Mouse (Mus musculus) embryonic facial prominence, embryonic 11.5 days (tissue): ENCODE results near the gene Snd1. TPM values are rescaled to one million over a fixed set of nuclear protein-coding genes. Genes with fewer than 3 reads are reported as not detected.
"Not testable (repeated sequence)": the region's sequence is repeated elsewhere in the genome, so short reads cannot be mapped to it uniquely, and the experiment has no call there.

ENCODE experiments used
- ATAC-seq: fragments of 200-750 bp; cut with Nextera tagmentation; replicated peaks from 2 replicates; pipeline ENCODE4 v1.8.0; 2017; ENCODE audit warnings: low read depth; ENCODE audit not compliant: insufficient number of reproducible peaks, low FRiP score, low TSS enrichment
- DNase-seq: peaks from one replicate; pipeline ENCODE4 v3.0.0-alpha.2; 2015; ENCODE audit warnings: low spot score
- H3K27ac ChIP-seq: fragments of 300-500 bp; sonication (generic); replicated peaks from 2 replicates; pipeline ENCODE4 v1.5.1; 2014; ENCODE audit warnings: mild to moderate bottlenecking, low read depth, low read length, control low read depth
- H3K27me3 ChIP-seq: fragments of 300-500 bp; sonication (generic); 2 replicates; pipeline ENCODE4 v1.6.1; 2014; ENCODE audit warnings: mild to moderate bottlenecking, low read length, moderate library complexity, mixed read lengths; ENCODE audit not compliant: control insufficient read depth, insufficient read depth
- H3K36me3 ChIP-seq: fragments of 300-500 bp; sonication (generic); replicated peaks from 2 replicates; pipeline ENCODE4 v1.6.1; 2014; ENCODE audit warnings: low read depth, mild to moderate bottlenecking, low read length, moderate library complexity, mixed read lengths; ENCODE audit not compliant: control insufficient read depth, insufficient read depth
- H3K4me1 ChIP-seq: fragments of 300-500 bp; sonication (generic); 2 replicates; pipeline ENCODE4 v1.6.1; 2014; ENCODE audit warnings: low read length, mixed read lengths; ENCODE audit not compliant: control insufficient read depth, insufficient read depth
- H3K4me2 ChIP-seq: fragments of 300-500 bp; sonication (generic); 2 replicates; pipeline ENCODE4 v1.6.1; 2014; ENCODE audit warnings: low read depth, mild to moderate bottlenecking, control low read depth, low read length, moderate library complexity
- H3K4me3 ChIP-seq: fragments of 300-500 bp; sonication (generic); 2 replicates; pipeline ENCODE4 v1.5.1; 2014; ENCODE audit warnings: low read depth, low read length, control low read depth
- H3K9ac ChIP-seq: fragments of 300-500 bp; sonication (generic); replicated peaks from 2 replicates; pipeline ENCODE4 v1.6.1; 2014; ENCODE audit warnings: mild to moderate bottlenecking, control low read depth, low read length
- H3K9me3 ChIP-seq: fragments of 300-500 bp; sonication (generic); replicated peaks from 2 replicates; pipeline ENCODE4 v1.6.1; 2016; ENCODE audit warnings: mild to moderate bottlenecking, low read length, inconsistent platforms, mixed read lengths; ENCODE audit not compliant: control insufficient read depth
- WGBS: fragments of 180-500 bp; shearing (Covaris S2); extraction: QIAGEN DNeasy Blood & Tissue Kit; methylation state at CpG from one replicate; pipeline ENCODE4 v1.1.7; 2014; 5-methylcytosine and 5-hydroxymethylcytosine counted together
- polyA plus RNA-seq: library from polyadenylated mRNA; unstranded; fragments of >200 nt; fragmentation: Nextera tagmentation; extraction: Ambion mirVana; gene quantifications from 2 replicates; pipeline ENCODE4 v1.2.1, GENCODE M21; 2014

Snd1 gene
- polyA plus RNA-seq, 1 experiment from 2014 or later: 92.6 TPM

DNA sequence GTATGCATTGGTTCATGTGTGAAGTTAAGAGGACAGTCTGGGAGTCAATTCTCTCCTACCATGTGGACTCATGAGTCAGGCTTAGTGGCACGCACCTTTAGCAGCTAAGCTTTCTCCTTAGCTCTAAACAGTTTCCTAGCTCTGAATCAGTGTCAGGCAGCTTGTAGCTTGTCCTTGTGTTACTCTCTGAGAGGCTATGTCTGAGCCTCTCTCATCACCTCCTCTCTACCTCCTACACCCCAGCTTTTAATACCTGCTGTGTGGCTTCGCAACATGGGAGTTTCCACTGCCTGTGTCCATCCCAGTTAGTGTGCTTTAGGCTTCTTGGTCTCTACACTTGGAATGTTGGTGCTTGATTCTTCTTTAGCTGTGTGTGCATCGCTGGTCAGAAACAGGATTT lies 39.3 kb downstream of the Snd1 start:
- ATAC-seq (no peak), DNase-seq (no peak)
- H3K9ac ChIP-seq: no peak overlapping the region
- no peaks in the 10 kb centered on the region for H3K36me3 ChIP-seq
- WGBS: 91% methylated on average over 3 of the region's 3 CpGs
- no peak overlapping the region for H3K4me3 ChIP-seq
- no peak overlapping the region for H3K4me2 ChIP-seq
- no peak overlapping the region for H3K27ac ChIP-seq
- no peaks in the 10 kb centered on the region for H3K9me3 ChIP-seq
- no peaks in the 10 kb centered on the region for H3K4me1 ChIP-seq
- no peaks in the 10 kb centered on the region for H3K27me3 ChIP-seq

DNA sequence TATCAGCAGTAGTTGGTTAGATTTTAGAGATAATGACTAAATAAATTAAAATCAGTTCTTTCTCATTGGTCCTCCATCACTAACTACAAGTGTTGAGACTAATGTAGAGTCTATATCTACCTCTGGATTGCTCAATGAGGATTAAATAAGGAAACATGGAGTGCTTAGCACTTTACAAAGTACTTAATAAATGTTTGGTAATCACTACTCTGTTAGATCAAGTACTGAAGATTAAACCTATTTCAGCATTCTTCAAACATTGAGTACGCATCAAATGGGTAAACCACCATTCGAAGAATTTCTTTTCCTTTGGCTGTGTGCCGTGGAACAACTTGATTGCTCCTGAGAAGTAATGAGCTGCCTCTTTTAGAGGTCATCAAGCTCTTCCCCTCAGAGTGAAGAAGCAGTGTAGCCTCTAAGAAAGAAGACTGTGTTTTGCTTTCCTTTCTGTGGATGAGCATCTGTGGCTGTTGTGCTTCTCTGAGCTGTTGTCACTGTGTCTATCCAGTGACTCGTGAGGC lies 40.0 kb downstream of the Snd1 start:
- H3K4me2 ChIP-seq: no peak overlapping the region
- no peaks in the 10 kb centered on the region for H3K36me3 ChIP-seq
- ATAC-seq: no peak
- no peak overlapping the region for H3K27ac ChIP-seq
- H3K9me3 ChIP-seq: no peaks in the 10 kb centered on the region
- H3K4me1 ChIP-seq: no peaks in the 10 kb centered on the region
- no peak for DNase-seq
- no peak overlapping the region for H3K9ac ChIP-seq
- H3K27me3 ChIP-seq: no peaks in the 10 kb centered on the region
- 96% methylated on average over 4 of the region's 4 CpGs for WGBS
- no peak overlapping the region for H3K4me3 ChIP-seq

DNA sequence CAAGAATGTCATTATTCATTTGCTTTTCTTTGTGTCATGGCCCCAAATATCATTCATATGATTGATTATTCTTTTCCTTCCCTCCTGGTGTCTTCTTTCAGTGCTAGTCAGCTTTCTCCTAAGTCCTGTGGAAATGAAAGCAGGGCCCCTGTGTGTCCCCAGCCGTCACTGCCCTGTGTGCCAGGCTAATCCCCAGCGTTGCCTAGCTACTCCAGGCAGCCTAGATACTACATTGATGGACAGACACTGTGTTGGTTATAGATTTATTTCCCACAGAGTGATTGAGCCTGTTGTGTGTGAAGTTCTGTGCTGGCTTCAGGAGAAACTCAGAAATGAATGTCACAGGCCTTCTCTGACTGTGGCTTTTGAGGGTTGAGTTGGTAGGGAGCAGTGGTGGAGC lies 41.7 kb downstream of the Snd1 start:
- DNase-seq (no peak), ATAC-seq (no peak)
- H3K4me2 ChIP-seq: no peak overlapping the region
- no peaks in the 10 kb centered on the region for H3K4me1 ChIP-seq
- H3K4me3 ChIP-seq: no peak overlapping the region
- no peaks in the 10 kb centered on the region for H3K27me3 ChIP-seq
- no peak overlapping the region for H3K27ac ChIP-seq
- peaks cover 2% of the 10 kb centered on the region; the same call in 1 of the 2 replicates for H3K36me3 ChIP-seq
- no peaks in the 10 kb centered on the region for H3K9me3 ChIP-seq
- no peak overlapping the region for H3K9ac ChIP-seq
- 74% methylated on average over 2 of the region's 2 CpGs for WGBS

DNA sequence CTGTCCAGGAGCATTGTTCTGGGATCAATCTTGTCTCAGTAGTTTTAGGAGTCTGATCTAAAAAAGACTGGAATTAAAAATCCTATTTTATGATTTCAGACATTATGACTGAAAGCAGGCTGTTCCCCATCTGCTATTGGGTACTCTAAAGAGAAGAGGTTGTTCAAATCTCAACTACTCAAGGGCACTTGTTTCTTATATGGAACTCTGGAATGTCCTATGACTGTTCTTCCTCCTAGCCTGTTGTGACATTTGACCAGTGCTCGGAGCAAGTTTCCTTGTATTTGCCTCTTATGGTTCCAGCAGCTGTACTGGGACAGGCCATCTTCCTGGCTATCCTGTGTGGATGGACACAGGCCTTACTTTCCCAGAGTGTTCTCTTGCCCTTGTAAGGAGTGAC lies 42.1 kb downstream of the Snd1 start:
- no peak overlapping the region for H3K4me3 ChIP-seq
- H3K9ac ChIP-seq: no peak overlapping the region
- ATAC-seq (no peak), DNase-seq (no peak)
- H3K4me1 ChIP-seq: no peaks in the 10 kb centered on the region
- WGBS: 94% methylated on average over 1 of the region's 1 CpGs
- H3K4me2 ChIP-seq: no peak overlapping the region
- no peaks in the 10 kb centered on the region for H3K9me3 ChIP-seq
- H3K36me3 ChIP-seq: peaks cover 2% of the 10 kb centered on the region; the same call in 1 of the 2 replicates
- H3K27ac ChIP-seq: no peak overlapping the region
- no peaks in the 10 kb centered on the region for H3K27me3 ChIP-seq

DNA sequence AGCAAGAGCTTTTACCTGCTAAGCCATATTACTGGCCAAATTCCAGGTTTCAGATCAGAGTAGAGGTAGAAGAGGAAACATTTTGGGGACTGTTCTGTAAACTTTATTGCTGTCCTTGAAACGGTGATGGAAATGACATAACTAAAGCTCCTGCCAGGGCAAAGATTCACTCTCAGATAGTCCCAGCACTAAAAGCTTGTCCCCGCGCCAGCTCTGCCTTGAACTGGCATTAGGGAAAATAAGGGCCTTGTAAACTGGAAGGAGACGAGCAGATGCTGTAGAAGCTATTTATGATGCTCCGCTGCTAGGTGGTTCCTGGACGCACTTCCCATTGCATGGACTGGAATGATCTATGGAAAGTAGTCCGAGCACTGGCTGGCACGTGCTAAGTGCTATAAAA lies 44.5 kb downstream of the Snd1 start:
- H3K9me3 ChIP-seq: no peaks in the 10 kb centered on the region
- H3K4me1 ChIP-seq: no peaks in the 10 kb centered on the region
- 97% methylated on average over 8 of the region's 8 CpGs for WGBS
- no peak for ATAC-seq
- no peak overlapping the region for H3K4me2 ChIP-seq
- no peak overlapping the region for H3K4me3 ChIP-seq
- no peaks in the 10 kb centered on the region for H3K27me3 ChIP-seq
- DNase-seq: no peak
- H3K36me3 ChIP-seq: peaks cover 2% of the 10 kb centered on the region; the same call in 1 of the 2 replicates
- H3K9ac ChIP-seq: no peak overlapping the region
- no peak overlapping the region for H3K27ac ChIP-seq

DNA sequence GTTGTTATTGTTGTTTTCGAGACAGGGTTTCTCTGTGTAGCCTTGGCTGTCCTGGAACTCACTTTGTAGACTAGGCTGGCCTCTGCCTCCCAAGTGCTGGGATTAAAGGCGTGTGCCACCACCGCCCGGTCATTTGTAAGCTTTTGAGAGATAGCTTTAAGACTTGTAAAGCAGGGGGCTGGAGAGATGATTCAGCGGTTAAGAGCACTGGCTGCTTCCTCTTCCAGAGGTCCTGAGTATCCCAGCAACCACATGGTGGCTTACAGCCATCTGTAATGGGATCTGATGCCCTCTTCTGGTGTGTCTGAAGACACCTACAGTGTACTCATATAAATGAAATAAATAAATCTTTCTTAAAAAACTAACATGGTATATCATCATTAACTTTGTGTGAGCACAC lies 45.8 kb downstream of the Snd1 start:
- not testable (repeated sequence) for DNase-seq, H3K4me3 ChIP-seq, H3K9me3 ChIP-seq, H3K36me3 ChIP-seq, ATAC-seq, H3K9ac ChIP-seq, H3K27ac ChIP-seq, H3K4me1 ChIP-seq, H3K27me3 ChIP-seq, H3K4me2 ChIP-seq
- 89% methylated on average over 5 of the region's 5 CpGs for WGBS

DNA sequence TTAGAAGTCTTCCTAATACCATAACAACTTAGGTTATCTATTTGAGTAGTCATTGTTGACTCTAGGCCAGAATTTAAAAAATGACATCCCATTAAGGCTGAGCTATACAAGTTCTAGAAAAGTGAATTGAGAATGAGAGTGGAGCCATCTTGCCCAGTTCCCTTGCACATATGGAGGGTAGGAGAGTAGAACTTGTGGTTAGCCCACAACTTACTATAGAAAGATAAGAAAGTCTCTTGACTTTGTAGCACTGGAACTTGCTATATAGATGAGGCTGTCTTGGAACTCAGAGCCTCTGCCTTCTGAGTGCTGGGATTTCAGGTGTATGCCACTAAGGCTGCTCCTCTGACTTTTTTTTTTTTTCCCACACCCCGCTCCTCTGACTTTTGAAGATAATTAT lies 46.5 kb downstream of the Snd1 start:
- Histone ChIP-seq H3K4me2 (no peak overlapping the region), H3K36me3 (peaks cover 2% of the 10 kb centered on the region; the same call in 1 of the 2 replicates), H3K27ac (no peak overlapping the region), H3K4me1 (no peaks in the 10 kb centered on the region), H3K4me3 (no peak overlapping the region), H3K9me3 (no peaks in the 10 kb centered on the region), H3K27me3 (no peaks in the 10 kb centered on the region), H3K9ac (no peak overlapping the region)
- ATAC-seq (no peak), DNase-seq (no peak)
- 94% methylated on average over 1 of the region's 1 CpGs for WGBS

DNA sequence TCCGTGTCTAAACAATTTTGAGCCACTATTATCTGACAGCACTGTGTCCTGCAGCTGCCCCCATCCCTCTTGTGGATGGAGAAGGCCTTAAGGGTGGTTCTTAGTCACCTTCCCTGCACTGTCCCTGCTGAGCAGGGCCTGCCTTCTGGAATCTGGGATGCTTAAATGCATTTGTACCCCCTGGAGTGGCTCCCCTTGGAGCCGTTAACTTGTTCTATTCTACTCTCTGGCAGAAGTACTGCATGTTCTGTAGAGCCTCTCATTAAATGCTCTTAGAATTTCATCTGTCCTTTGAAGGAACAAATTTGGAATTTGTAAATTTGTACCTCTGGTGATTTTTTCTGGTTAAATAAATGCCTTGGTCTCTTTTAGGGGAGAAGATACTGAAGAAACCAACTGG lies 50.6 kb downstream of the Snd1 start:
- H3K27ac ChIP-seq: no peak overlapping the region
- WGBS: 79% methylated on average over 2 of the region's 2 CpGs
- DNase-seq (no peak), ATAC-seq (no peak)
- H3K9me3 ChIP-seq: no peaks in the 10 kb centered on the region
- no peaks in the 10 kb centered on the region for H3K27me3 ChIP-seq
- H3K4me1 ChIP-seq: no peaks in the 10 kb centered on the region
- H3K36me3 ChIP-seq: no peaks in the 10 kb centered on the region
- H3K4me3 ChIP-seq: no peak overlapping the region
- H3K4me2 ChIP-seq: no peak overlapping the region
- H3K9ac ChIP-seq: no peak overlapping the region
